Mouse (Mus musculus): Measurements from ENCODE around the gene Grifin.

DNA sequence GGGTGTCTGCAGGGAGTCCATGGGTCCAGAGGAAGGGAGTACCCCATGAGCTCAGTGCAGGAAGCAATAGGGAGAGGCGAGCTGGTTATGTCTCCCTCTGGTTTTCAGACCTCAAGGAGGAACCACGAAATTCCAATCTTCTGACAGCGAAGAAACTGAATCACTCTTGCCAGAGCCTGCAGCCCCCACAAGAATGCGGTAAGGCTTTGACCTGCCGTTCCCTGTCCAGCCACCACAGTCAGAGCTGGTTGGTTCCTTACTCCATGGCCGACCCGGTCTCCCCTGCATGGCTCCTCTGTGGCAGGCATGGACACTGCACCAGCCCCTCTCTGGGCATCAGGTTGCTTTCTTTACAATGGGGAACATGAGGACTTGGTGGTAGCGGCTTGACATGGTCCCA, 39.5 kb upstream of the Grifin start:
- no peak for TF ChIP-seq TAL1 (IDR thresholded peaks at IDR 0.05; ENCODE audit: low read length)
- no peak for TF ChIP-seq GATA1 (IDR thresholded peaks at IDR 0.05; ENCODE audit: low read length)
